Mouse (Mus musculus) E14TG2a.4 (cell line): Measurements from ENCODE around the gene Hist1h2bb.

Experiments
- H3K27me3 ChIP-seq: 2 replicates; pipeline ENCODE4 v1.6.1; 2014; ENCODE audit warnings: low read length, control low read depth; ENCODE audit not compliant: insufficient read depth
- H3K36me3 ChIP-seq: 2 replicates; pipeline ENCODE4 v1.6.1; 2014; ENCODE audit warnings: low read length, control low read depth; ENCODE audit not compliant: insufficient read depth
- H3K4me1 ChIP-seq: replicated peaks from 2 replicates; pipeline ENCODE4 v1.6.1; 2014; ENCODE audit warnings: low read depth, low read length, control low read depth
- H3K4me3 ChIP-seq: replicated peaks from 2 replicates; pipeline ENCODE4 v1.5.1; 2014; ENCODE audit warnings: mild to moderate bottlenecking, low read length
- H3K9me3 ChIP-seq: 2 replicates; pipeline ENCODE4 v1.6.1; 2014; ENCODE audit warnings: low read length, control low read depth
- CTCF ChIP-seq: conservative IDR thresholded peaks from 2 replicates; pipeline ENCODE4 v1.5.1; 2014; ENCODE audit warnings: low read length
- NANOG ChIP-seq: IDR thresholded peaks from 2 replicates; pipeline ENCODE4 v1.6.1; 2014; ENCODE audit warnings: borderline replicate concordance, low read length, mixed read lengths
- POU5F1 ChIP-seq: IDR thresholded peaks from 2 replicates; pipeline ENCODE4 v1.6.1; 2014; ENCODE audit warnings: low read length, borderline replicate concordance

The Hist1h2bb gene

DNA sequence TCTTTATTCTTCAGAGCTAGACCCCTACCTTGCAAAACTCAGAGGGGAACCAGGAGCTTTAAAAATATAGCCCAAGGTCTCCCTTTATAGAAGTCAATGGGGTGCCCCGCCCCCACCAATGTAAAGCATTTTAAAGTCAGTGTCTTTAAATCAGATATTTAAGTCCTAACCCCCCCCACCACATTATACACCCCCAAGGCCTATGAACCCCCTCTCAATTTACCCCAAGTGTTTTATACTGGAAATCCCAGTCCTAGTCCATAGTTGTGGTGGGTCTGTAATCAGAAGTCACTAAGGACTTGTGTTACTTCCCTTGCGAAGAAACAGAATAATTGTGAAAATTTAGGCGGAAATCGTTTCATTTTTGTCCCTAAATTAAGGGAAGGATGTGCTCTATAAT lies 8.5 kb upstream of the Hist1h2bb start:
- Histone ChIP-seq H3K36me3 (no peaks in the 10 kb centered on the region), H3K9me3 (no peaks in the 10 kb centered on the region), H3K4me1 (peaks cover 16% of the 10 kb centered on the region), H3K27me3 (no peaks in the 10 kb centered on the region), H3K4me3 (peak overlapping the region; percentile 81)
- TF ChIP-seq CTCF (no peak), POU5F1 (no peak), NANOG (no peak)

DNA sequence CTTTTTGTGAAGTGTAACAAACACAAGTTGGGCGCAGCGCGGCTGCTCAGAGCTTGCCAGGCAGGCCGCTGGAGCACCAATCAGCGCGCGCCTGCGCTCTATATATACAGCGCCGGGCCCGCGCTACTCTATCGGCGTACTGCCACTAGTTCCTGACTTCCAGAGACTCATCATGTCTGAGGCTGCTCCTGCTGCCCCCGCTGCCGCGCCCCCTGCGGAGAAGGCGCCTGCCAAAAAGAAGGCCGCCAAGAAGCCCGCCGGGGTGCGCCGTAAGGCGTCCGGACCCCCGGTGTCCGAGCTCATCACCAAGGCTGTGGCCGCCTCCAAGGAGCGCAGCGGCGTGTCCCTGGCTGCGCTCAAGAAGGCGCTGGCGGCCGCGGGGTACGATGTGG lies 7.9 kb upstream of the Hist1h2bb start, which contains the start of gene Hist1h1c:
Hist1h1c (plus strand) TSS at position 132 of the 392 bp plus-strand sequence.
- Histone ChIP-seq H3K4me3 (peak within 1 kb of the TSS; percentile 81), H3K36me3 (no peaks in the 10 kb centered on the region), H3K9me3 (no peaks in the 10 kb centered on the region), H3K27me3 (no peaks in the 10 kb centered on the region), H3K4me1 (peaks cover 22% of the 10 kb centered on the region)
- TF ChIP-seq NANOG (no peak), POU5F1 (no peak), CTCF (no peak)

DNA sequence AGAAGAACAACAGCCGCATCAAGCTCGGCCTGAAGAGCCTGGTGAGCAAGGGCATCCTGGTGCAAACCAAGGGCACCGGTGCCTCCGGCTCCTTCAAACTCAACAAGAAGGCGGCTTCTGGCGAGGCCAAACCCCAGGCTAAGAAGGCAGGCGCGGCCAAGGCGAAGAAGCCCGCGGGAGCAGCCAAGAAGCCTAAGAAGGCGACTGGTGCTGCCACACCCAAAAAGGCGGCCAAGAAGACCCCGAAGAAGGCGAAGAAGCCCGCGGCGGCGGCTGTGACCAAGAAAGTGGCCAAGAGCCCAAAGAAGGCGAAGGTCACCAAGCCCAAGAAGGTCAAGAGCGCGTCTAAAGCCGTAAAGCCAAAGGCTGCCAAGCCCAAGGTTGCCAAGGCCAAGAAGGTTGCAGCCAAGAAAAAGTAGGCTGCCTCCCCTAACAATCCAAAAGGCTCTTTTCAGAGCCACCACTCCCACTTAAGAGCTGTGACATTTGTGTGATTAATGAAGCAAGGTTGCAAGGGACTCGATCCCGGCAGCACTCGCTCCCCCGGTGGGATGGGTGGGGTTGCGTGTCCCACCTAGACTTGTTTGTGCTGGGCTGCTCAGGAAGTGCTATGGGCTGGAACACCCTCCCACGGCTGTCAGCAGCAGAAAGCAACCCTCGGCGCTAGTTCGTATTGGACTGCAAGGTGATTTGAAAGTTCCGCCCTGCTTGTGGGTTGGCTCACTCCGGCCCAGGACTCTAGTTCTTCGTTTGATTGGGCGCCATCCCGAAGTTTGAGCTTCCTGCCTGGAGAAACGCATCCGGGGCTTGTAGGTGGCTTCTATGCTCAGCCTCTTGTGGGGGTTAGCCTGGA lies 7.2 kb upstream of the Hist1h2bb start:
- Histone ChIP-seq H3K36me3 (no peaks in the 10 kb centered on the region), H3K9me3 (no peaks in the 10 kb centered on the region), H3K4me3 (peak overlapping the region; percentile 81), H3K27me3 (no peaks in the 10 kb centered on the region), H3K4me1 (peaks cover 28% of the 10 kb centered on the region)
- TF ChIP-seq NANOG (0 out of 2 replicates have a peak, but pooled peaks have one; percentile 26), POU5F1 (no peak)

DNA sequence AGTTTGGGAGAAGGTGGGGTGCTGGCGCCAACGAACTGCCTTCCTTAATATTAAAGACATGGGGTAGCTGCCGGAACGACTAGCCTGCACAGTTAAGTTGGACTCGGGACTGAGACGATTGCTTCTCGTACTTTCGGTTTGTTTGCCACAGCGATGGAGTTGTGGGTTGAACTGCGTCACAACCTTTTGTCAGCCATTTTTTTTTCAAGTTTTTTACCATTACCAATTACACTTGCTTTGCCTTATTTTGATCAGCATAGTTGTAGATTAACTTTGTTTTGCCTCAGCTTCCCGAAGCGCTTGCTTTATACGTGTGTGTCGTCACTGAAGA lies 6.6 kb upstream of the Hist1h2bb start:
- no peak for TF ChIP-seq POU5F1
- TF ChIP-seq NANOG: no peak
- TF ChIP-seq CTCF: no peak
- Histone ChIP-seq H3K9me3 (no peaks in the 10 kb centered on the region), H3K36me3 (no peaks in the 10 kb centered on the region), H3K4me1 (peaks cover 29% of the 10 kb centered on the region), H3K4me3 (peak overlapping the region; percentile 81), H3K27me3 (no peaks in the 10 kb centered on the region)

DNA sequence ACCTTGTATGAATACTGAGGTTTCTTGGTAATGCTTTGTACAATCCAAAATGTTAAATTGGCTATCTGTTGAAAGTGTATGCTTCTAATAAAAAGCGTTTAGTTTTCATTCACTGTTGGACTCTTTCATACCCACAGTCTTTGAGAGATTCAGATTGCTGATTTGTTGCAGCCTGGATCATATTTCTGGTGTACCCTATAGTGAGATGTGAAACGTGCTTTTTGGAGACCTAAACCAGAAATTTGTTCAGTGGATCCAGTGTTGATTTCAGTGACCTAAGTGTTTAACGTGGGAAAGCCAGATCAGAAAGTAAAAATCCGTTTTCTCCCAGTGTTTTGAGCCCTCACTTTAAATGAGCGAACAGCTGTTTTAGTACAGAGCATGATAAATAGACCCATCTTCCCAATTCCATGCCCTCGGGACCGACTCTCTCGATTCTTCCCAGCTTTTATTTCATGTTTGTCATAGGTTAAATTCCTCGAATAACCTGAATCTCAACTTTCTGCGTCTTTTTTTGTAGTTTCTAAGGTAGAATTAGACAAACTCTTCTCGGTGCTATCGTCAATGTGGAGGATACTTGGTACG lies 6.2 kb upstream of the Hist1h2bb start:
- Histone ChIP-seq H3K4me1 (peaks cover 29% of the 10 kb centered on the region), H3K27me3 (no peaks in the 10 kb centered on the region), H3K36me3 (no peaks in the 10 kb centered on the region), H3K9me3 (no peaks in the 10 kb centered on the region), H3K4me3 (peak overlapping the region; percentile 81)
- TF ChIP-seq POU5F1: no peak
- no peak for TF ChIP-seq CTCF
- TF ChIP-seq NANOG: no peak

DNA sequence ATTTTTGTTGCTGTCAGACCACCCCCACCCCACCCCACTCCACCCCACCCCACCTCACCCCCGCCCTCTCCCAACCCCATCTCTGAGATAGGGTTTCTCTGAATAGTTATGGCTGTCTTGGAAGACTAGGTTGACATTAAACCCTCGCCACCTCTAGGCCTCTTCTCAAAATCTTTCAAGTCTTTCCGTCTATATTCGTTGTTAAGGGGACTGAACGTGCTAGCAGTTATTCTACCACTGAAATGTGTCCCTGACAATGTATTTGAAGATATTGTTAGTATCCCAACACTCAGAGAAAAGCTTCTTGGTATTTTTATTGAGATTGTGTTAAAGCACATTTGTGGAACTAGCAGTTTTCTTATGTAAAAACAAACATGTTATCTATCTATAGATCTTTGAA lies 5.6 kb upstream of the Hist1h2bb start:
- TF ChIP-seq NANOG (no peak), CTCF (no peak), POU5F1 (no peak)
- peaks cover 29% of the 10 kb centered on the region for H3K4me1 ChIP-seq
- H3K4me3 ChIP-seq: peak overlapping the region; percentile 46; the same call in 1 of the 2 replicates
- no peaks in the 10 kb centered on the region for H3K27me3 ChIP-seq
- no peaks in the 10 kb centered on the region for H3K9me3 ChIP-seq
- no peaks in the 10 kb centered on the region for H3K36me3 ChIP-seq

DNA sequence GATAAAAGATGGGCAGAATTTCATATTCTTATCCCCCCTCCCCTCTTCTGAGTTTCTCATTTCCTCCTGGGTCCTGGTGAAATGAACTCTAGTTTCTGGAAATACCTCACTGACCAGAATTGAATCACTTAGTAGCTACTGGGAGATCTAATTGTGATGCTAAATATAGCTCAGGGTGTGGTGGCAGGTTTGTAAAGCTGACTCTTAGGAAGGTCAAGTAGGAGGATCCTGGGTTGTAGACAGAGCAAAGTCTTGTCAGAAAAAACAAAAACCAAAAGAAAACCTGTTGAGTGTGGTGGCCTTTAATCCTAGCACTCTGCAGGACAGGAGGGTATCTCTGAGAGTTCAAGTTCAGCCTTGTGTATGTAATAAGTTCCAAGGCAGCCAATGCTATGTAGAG lies 4.5 kb upstream of the Hist1h2bb start:
- Histone ChIP-seq H3K36me3 (no peaks in the 10 kb centered on the region), H3K4me3 (peak overlapping the region; percentile 46; the same call in 1 of the 2 replicates), H3K27me3 (no peaks in the 10 kb centered on the region), H3K9me3 (no peaks in the 10 kb centered on the region), H3K4me1 (peaks cover 28% of the 10 kb centered on the region)
- TF ChIP-seq CTCF (no peak), NANOG (no peak; the same call in 1 of the 2 replicates), POU5F1 (0 out of 2 replicates have a peak, but pooled peaks have one; percentile 52)

DNA sequence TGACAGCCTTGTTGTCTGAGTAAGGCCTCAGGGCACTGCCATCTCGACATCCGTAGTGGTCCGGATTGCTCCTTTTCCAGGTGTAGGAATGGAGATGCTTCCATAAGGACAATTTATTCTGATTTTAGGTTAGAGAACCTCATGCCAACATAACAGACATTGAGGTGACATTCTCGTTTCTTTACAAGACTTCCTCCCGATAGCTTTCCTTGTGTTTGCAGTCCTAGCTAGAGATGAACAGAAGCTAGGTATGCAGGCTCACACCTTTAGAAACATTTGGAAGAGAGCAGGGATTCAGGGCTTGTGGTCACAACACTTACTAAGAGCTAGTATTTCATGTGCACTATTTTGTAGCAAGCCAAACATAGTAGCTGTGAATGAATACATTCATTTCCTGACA lies 3.3 kb upstream of the Hist1h2bb start:
- peaks cover 23% of the 10 kb centered on the region for H3K4me1 ChIP-seq
- TF ChIP-seq NANOG (no peak), CTCF (no peak), POU5F1 (no peak)
- no peaks in the 10 kb centered on the region for H3K9me3 ChIP-seq
- H3K36me3 ChIP-seq: no peaks in the 10 kb centered on the region
- peak overlapping the region; percentile 73 for H3K4me3 ChIP-seq
- no peaks in the 10 kb centered on the region for H3K27me3 ChIP-seq
